Mouse (Mus musculus) ovary, postnatal 10 days (tissue): Measurements from ENCODE around the gene Uaca.
A peak's percentile ranks its signal among the peaks of the same experiment; 100 is the strongest.
"Not testable (repeated sequence)": the region's sequence is repeated elsewhere in the genome, so short reads cannot be mapped to it uniquely, and the experiment has no call there.

ENCODE experiments used
- DNase-seq: peaks from one replicate; pipeline ENCODE4 v3.0.0; 2022; ENCODE audit warnings: low spot score

The Uaca gene

DNA sequence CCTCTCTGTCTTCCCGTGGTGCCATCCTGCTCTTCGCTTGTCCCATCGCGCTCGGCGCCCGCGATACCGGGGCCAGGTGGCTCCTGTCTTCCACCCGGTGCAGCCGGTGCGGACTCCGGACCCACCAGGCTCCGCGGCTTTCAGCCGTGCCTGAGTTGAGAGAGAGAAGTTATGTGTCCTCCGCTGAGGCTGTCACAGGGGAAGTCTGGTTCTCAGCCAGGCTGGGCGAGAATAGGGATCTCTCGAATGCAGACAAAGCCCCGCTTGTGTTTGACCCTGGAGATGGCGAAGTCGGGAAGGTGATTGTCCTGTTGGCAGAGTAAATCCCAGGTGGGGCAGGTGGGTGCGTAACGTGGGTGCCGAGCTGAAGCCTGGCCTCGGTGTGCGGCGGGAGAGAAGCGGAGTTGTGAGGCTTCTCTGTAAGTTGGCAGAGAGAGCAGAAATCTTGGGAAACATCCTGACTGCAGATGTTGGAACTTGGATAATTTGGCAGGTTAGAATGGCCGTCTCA is 554 bp downstream of the Uaca start:
- DNase-seq: peak; percentile 22

DNA sequence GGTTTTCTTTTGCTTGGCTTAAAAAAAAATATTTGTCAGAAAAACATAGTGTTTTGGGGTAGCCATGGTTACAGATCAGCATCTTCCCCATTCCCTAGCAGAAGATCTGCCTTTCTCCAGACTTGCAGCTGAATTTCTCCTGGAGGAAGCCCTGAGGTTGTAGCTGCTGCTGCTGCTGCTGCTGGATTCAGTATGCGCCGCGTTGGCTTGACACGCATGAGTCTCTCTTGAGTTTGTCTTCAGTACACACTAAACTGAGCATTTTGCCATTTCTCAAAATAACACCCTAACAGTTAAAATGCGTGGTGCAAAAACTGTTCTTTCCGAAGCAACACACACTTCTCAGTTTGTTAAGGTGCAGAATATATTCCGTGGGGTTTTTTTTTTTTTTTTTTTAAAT is 1.7 kb downstream of the Uaca start:
- DNase-seq: no peak

DNA sequence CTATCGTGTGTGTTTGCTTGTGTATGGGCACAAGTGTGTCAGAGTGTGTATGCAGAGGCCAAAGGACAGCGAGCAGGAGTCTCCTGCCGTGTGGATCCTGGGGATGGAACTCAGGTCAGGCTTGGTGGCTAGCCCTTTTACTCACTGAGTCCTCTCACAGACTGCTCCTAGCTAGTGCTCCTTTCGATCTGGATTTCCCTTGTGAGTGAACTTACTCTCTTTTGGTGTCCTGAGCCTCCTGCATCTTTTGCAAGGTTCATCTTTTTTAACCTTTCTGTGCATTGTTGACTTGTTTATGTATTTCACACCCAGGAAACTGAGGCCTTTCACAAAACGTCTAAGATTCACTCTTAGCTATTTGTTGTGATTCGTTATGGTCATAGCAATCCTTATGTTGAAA is 2.8 kb downstream of the Uaca start:
- no peak for DNase-seq

DNA sequence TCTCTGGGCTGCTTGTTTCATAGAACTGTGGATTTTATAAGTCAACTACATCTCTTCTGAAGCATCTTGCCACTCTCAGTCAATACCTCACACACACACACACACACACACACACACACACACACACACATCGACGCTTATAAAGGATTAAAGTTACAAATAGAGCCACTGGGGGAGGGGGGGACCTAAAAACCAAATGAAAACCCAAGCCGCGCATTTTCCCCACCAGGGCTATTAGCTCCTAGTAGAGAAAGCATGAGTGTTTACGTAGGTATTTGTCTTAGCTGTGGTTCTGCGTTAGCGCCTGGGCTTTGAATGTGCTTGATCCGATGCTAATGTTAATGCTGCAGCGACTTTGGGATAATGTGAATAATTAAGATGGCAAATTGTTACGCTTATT is 4.7 kb downstream of the Uaca start:
- DNase-seq: no peak

DNA sequence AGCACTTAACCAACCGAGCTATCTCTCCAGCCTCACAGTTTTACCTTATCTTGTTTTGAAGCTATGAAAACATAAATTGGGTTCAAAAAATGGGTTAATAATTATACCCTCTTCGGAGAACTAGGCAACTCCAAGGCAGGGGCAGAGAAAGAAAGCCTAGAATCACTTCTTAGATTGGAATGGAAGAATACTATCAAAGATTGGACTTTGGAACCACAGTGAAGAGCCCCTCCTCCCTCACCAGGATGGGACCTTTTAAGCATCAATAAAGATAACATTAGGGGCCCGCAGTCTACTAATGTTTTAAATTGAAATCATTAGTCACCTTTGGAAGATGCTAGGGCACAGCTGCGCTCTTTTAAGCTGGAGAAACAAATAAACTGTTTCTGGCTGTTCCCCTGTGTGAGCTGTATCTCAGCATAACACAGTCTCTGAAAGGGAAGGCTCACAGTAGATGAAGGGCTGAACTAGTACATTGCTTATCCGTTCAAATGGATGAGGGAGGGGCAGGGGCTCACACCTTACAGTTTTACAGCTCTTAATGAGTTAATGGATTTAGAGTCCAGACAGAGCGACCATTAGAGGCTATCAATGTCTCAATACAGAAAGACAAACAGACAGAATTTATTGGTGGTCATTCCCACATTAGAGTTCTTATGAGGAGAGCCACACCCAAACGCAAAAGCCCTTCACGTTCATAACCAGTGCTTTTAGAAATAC is 6.5 kb downstream of the Uaca start:
- no peak for DNase-seq

DNA sequence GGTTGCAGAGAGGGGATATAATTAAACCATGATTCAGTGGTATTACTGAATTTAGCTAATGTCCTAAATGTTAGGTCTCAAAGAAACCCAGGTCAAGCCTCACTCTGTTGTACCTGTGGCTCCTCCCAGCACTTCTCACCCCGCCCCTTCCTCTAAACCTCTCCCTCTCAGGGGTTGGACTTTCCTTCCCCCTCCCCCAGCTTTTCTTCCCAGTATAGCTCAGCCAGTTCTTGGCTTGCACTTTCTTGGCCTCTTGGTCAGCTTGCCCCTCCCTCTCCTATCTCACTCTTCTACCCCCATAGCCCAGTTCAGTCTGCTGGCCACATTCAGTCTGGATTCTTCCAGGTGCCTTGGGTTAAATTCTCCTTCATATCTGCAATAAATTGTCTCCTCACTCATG is 7.4 kb downstream of the Uaca start:
- DNase-seq: no peak

DNA sequence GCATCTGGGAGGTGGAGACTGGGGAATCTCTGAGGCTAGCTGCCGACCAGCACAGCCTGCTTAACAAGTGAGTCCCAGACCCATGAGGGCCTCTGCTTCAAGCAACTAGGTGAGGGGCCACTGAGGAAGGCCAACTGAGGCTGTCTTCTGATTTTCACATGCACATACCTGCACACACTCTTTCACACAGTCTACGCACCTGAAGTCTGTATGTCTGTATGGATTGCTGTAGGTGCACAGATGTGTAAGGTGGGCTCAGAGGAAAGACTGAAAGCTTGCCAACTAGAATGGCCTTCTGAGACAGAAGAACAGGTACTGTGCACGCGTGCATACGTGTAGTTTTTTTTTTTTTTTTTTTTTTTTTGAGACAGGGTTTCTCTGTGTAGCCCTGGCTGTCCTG is 8.0 kb downstream of the Uaca start:
- no peak for DNase-seq

DNA sequence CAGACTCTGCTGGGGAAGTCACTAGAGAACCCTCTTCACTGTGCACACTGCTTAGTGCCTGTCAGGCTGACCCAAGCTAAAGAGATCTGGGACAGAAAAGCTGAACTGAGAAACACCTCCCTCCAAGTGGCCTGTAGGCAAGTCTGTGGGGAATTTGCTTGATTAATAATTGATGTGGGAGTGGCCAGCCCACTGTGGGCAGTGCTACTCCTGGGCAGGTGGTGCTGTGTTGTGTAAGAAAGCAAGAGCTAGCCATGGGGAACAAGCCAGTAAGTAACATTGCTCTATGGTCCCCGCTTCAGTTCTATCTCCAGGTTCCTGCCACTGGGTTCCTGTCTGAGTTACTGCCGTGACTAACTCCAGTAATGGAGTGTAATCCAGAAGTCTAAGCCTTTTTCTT is 11.7 kb downstream of the Uaca start:
- no peak for DNase-seq

DNA sequence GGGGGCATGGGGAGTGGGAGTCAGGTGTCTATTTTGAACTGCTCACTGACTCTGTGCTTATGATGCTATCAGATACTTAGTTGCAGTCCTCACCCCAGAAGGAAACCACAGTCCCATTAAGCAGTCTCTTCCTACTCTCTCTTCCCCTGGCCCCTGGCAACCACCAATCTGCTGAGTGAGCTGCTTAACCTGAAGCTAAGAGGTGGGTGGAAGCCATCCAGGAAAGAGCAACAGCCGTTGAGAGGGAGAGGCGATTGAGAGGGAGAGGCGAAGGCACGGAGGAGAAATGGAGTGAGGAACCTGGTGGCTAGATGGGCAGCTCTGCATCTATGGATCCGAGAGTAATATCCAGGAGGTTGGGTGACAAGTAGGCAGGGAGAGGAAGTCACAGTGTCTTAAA is 13.7 kb downstream of the Uaca start:
- no peak for DNase-seq

DNA sequence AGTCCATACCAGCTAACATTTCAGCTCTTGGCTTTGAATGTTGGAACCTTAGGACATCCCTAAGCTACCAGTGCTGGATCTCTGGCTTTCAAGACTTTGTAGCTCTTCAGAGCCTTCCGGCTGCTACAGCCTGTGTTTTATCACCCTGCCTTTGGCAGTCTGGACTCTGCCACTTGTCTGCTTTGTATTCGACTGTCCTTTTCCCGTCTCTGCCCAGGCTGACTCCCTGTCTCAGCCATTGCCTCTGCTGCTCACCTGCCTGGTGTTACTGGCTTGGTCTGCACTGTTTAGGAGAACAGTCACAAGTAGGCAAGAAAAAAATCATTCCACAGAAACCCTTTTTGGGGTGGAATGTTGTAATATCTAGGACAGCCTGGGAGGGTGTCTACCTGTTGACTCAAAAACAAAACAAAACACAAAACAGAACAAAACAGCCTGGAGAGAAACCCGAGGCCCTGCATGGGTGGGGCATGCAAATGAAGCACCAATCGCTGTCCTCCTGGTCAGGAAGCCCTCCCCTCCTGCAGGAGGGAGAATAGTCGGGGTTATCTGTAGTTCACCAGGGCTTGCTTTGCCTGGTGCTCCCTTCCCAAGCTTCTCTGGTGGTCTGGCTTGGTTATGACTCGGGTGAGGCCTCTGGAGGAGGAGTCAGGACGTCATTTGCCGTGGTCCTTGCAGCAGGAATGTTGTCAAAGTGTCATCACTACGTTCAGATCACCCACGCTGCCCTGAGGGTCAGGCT is 19.0 kb downstream of the Uaca start:
- no peak for DNase-seq

DNA sequence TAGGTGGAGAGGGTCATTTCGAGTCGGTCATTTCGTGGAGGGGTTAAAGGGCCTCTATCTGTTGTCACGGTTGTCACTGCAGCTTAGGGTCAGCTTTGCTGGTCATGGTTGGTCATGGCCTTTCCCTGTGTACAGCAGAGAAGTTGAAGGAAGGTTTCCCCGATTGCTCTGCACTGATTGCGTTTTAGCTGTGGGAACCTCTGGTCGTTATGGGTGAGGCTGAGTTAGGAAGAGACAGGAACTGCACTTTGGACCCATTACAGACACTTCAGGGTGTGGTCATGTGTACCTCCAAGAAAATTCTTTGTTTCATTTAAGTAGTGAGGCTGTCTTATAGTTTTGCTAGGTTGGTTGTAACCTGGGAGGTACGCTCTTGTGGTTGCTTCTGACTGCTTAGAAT is 21.2 kb downstream of the Uaca start:
- no peak for DNase-seq

DNA sequence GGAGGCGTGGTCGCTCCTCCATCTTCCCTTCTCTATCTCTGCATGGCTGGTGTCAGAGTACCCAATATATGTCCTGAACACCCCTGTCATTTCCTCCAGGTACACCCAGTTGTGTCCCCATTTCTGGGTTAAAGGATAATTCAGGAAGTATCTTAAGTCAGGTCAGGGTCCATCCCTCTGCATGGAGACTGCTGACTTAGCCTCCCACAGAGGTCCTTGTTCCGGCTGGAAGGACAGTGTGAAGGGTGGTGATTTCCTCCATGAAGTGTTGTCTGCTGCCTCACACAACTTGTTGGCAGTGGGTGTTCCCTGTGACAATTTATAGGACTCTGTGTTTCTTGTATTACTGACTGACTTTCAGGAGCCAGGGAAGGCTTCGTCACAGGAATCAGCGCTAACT is 23.2 kb downstream of the Uaca start:
- no peak for DNase-seq

DNA sequence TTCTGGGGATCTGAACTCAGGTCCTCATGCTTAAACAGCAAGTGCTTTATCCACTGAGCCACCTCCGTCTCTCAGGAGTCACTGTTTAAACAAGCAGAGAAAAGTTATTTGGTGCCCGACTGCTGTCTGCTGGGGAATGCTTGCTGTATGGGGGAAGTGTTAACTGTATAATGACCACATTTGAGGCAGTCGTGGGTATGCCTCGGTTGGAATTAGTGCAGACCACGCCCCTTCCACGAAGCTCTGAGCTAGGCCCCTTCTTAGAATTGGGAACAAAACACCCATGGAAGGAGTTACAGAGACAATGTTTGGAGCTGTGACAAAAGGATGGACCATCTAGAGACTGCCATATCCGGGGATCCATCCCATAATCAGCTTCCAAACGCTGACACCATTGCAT is 24.2 kb downstream of the Uaca start:
- not testable (repeated sequence) for DNase-seq

DNA sequence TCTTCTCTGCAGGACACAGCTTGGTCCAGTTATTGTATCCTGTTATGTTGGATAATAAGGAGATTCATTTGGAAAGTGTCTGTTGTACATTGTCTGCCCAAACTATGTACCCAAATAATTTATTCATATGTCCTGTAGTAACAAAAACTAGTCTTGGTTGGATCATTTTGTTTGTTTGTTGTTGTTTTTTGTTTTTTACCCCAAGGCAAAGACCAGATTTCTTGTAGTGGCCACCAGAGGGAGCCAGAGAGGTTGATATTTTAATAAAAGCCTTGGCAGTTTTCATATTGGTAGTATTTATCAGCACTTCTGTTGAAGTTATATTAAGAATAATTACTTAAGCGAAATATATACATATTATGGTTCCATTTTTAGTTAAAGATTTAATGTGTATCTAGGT is 25.0 kb downstream of the Uaca start:
- no peak for DNase-seq

DNA sequence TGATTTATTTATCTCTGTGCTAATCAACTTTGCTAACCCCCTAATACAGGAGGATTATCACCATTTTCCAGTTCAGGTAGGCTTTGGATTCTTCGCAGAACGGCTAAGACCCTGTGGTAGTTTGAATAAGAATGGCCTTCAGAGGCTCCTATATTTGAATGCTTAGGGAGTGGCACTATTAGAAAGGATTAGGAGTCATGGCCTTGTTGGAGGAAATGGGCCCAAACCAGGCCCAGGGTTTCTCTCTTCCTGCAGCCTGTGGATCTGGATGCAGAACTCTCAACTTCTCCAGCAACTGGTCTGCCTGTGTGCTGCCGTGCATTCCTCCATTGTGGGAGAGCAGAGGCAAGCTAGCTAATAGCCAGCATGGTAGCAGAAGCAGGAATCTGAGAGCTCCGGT is 27.2 kb downstream of the Uaca start:
- no peak for DNase-seq

DNA sequence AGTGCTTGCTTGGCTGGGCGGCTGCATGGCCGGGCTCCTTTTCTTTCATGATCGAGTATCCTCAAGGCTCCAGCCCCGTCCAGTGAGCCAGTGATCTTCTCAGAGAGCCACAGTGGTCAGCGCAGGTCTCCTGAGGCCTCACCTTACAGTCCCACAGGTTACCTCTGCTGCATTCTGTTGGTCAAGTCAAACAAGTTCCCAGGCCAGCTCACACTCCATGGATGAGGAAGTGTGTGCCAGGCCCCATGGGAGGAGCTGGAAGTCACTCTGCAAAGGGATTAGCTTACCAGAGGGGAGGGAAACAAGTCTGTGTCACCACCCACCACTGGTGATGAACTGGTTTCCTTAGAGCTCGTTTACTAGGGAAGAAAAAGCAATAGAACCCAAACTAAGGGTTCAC is 28.3 kb downstream of the Uaca start:
- DNase-seq: no peak

DNA sequence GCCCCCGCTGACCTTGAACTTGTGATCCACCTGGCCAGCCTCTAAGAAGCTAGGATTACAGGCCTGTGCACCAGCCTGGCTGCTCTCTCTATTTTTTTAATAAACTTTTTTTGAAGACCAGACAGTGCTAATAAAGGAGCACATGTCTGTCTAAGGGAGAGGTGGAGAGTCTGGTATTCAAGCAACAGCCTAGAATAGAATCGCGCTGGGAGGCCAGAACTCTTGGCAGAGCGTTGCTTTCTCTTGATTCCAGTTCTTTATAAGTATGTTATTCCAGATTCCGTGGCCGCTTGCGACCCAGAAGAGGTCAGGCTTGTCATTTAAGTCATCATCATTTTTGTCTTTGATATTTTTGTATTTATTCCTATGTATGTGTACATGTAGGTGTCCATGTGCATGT is 31.2 kb downstream of the Uaca start:
- DNase-seq: no peak

DNA sequence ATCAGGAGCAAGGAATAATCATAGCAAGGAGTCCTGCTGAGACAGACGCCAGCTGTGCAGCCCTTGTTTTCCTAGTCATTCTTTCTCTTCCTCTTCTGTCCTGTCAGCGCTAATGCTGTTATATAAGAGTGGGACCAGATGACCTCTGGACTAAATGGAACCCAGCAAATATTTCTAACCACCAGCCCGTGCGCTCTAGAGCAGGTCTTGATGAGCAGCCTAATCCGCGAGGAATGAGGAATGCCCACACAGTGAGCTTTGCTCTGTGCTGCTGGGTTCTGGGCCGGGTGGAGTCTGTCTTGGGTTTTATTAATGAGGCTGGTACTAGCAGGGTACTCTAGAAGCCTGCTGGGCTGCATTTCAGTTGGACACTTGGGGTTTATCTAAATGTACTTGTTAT is 32.4 kb downstream of the Uaca start:
- no peak for DNase-seq

DNA sequence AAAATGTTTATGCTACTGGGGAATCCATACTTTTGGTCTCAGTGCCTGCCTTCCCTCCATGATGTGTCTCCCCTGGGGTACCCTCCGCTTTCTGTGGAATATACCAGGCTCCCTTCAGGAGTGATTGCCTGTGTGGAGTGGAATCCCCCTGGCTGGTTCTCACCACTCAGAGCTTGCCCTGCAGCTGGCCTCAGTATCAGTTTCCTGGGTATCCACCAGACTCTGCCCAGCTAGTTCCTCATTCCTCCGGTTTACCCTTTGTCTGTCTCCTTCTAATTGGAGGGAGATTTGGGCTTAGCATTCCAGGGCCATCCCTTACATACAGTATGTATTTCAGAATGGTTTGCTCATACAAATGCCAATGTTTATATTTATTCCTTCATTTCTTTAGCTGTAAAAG is 33.9 kb downstream of the Uaca start:
- DNase-seq: no peak

DNA sequence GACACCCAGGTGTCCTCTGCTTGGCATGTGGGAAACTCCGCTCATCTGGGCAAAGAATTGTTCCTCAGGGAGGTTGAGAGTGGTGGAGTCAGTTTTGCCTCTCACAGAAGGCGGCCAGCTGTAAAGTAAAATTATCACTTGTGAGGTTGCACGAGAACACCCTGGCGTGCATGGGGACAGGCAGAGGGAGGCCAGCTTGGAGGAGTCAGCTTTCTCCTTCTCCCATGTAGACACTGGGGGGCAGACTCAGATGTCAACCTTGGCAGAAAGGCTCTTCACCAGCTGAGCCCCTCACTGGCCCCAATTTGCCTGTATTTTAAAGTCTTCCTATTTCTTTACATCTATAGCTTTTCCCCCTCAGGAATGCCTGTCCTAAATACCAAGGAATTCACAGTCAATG is 35.3 kb downstream of the Uaca start:
- no peak for DNase-seq

DNA sequence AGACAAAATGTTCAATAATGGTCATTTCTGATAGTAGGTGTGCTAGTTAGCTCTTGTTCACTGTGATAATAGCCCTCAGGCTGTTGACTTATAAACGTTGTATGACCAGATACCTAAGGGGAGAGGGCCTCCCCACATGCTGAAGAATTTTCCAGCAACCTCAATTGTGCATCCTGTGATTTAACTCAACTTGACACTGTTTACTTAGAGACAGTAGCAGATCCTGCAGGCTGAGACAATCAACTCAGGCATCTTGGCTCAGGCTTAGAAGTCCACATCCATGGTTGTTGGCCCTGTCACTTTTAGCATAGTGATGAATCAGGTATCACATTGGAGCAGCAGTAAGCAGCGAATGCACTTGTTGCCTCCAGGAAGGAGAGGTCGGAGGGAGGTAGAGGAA is 35.7 kb downstream of the Uaca start:
- no peak for DNase-seq

DNA sequence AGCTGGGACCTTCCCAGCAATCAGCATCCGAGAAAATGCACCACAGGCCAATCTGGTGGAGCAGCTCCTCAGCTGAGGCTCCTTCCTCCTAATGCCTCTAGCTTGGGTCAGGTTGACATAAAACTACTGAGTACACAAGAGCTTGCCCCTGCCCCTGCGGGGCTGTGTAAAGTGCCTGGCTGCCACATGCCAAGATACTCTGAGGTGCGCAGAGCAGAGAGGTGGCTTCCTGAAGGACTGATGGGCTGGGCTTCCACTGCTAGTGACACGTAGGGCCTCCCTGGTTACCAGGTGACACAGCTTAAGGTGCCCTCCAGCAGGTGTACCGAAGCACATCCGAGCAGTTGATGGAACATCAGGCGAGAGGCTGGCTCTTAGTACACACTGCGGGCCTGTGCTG is 37.9 kb downstream of the Uaca start:
- no peak for DNase-seq

DNA sequence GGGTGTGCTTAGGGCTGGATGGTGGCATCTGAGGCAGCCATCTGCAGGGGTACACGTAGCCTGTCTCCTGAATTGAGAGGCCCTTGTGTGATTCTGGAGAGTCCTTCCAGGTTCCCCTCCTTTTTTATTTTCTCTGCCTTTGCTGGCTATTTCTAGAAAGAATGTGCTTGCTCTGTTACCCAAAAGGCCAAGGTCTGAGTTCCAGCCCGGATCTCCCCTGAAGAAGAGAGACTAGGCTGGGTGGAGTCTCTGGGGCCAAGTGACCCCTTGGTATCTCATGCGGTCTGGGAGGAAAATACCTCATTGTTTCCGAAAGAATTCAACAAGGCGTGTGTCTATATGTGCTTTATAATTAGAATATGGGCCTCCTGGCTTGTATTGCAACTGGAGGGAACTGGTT is 41.8 kb downstream of the Uaca start:
- DNase-seq: no peak

DNA sequence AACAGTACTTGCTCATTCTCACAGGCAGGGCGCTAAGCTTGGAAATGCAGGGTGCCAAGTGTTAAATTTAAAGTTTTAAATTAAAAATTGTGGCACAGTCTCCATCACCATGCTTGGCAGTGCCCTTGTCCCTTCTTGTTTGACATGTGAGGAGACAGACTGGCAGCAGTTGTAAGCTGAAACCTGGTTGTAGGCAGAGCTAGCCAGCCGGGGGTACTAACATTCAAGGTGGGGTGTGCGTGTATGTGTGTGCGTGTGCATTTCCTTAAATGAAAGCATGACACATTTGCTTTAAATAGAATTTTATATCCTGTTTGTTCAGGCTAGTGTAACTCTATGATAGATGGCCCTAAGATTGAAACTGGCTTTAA is 42.7 kb downstream of the Uaca start:
- DNase-seq: no peak
